Mouse (Mus musculus): ENCODE measurements around the gene Sla2.
"Not testable (repeated sequence)": the region's sequence is repeated elsewhere in the genome, so short reads cannot be mapped to it uniquely, and the experiment has no call there.

The Sla2 gene

GRCm38 (mm10) chr2:156899184-156899583 lies 12.2 kb upstream of the Sla2 start:
- no peak for DNase-seq

GRCm38 (mm10) chr2:156898374-156898773 lies 11.4 kb upstream of the Sla2 start:
- DNase-seq: no peak

GRCm38 (mm10) chr2:156897034-156897433 lies 10.0 kb upstream of the Sla2 start:
- no peak for DNase-seq

- DNase-seq: no peak
Observed at GRCm38 (mm10) chr2:156896384-156896914, 9.5 kb upstream of the Sla2 start.

- DNase-seq: no peak
Observed at GRCm38 (mm10) chr2:156894496-156895265, 7.7 kb upstream of the Sla2 start.

GRCm38 (mm10) chr2:156892821-156893220 lies 5.8 kb upstream of the Sla2 start:
- DNase-seq: no peak

GRCm38 (mm10) chr2:156892240-156892639 lies 5.2 kb upstream of the Sla2 start:
- DNase-seq: no peak

GRCm38 (mm10) chr2:156888490-156888889 lies 1.5 kb upstream of the Sla2 start:
- no peak for DNase-seq

- no peak for DNase-seq
Observed at GRCm38 (mm10) chr2:156886084-156886631, 834 bp downstream of the Sla2 start.

GRCm38 (mm10) chr2:156885666-156886065 lies 1.3 kb downstream of the Sla2 start:
- DNase-seq: not testable (repeated sequence)

GRCm38 (mm10) chr2:156884396-156885211 lies 2.4 kb downstream of the Sla2 start:
- no peak for DNase-seq

- DNase-seq: no peak
Observed at GRCm38 (mm10) chr2:156882431-156883001, 4.5 kb downstream of the Sla2 start.

GRCm38 (mm10) chr2:156879541-156879940 lies 7.5 kb downstream of the Sla2 start:
- peak; percentile 53 for DNase-seq

- peak; percentile 51 for DNase-seq
Observed at GRCm38 (mm10) chr2:156877726-156878125, 9.3 kb downstream of the Sla2 start.

GRCm38 (mm10) chr2:156874760-156875510 lies 12.1 kb downstream of the Sla2 start:
- peak; percentile 97 for DNase-seq

GRCm38 (mm10) chr2:156874047-156874759 lies 12.8 kb downstream of the Sla2 start:
- no peak for DNase-seq

- peak; percentile 76 for DNase-seq
Observed at GRCm38 (mm10) chr2:156873629-156874028, 13.4 kb downstream of the Sla2 start.

- peak; percentile 58 for DNase-seq
Observed at GRCm38 (mm10) chr2:156870519-156870918, 16.5 kb downstream of the Sla2 start.

- DNase-seq: peak; percentile 30
Observed at GRCm38 (mm10) chr2:156869554-156869953, 17.4 kb downstream of the Sla2 start.

GRCm38 (mm10) chr2:156868994-156869393 lies 18.0 kb downstream of the Sla2 start:
- peak; percentile 49 for DNase-seq

GRCm38 (mm10) chr2:156864481-156864880 lies 22.5 kb downstream of the Sla2 start:
- peak; percentile 51 for DNase-seq

Data from cerebellum, adult 11-12 months (tissue).